8 mouse cellular contexts compared by ENCODE assay signal in the genomic region with DNA sequence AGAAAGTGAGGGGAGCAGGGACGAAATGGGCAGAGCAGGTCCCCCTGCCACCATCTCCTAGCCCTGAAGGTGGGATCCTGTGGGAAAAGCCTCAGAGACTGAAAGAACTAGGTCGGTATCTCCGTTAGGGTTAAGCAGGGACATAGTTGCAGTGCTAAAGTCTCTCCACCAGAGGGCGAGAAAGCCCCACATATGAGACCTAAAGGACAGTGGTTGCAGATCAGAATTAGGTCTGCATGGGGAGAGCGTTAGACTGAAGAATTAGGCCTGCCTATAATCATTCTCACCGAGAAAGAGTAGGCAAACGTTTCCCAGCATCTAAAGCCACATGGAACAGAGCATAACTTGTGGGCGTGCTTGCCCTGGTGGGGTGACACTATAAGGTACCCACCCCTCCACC.
DNase-seq lines count a peak whose midpoint lies in the region; ATAC-seq and TF ChIP-seq lines count a peak whose summit lies in the region.

No protein-coding gene starts in this region.

- no peaks in the 10 kb centered on the region for H3K36me3 ChIP-seq in E14TG2a.4 (ENCODE audit: insufficient read depth, low read length)
- H3K36me3 ChIP-seq in liver, embryonic 15.5 days (replicated peaks) = no peaks in the 10 kb centered on the region
- H3K36me3 ChIP-seq in neural tube, embryonic 13.5 days = no peaks in the 10 kb centered on the region

- H3K4me3 ChIP-seq in E14TG2a.4 (replicated peaks; ENCODE audit: low read length) = no peak overlapping the region
- H3K4me3 ChIP-seq in liver, embryonic 15.5 days (replicated peaks) = no peak overlapping the region
- no peak overlapping the region for H3K4me3 ChIP-seq in neural tube, embryonic 13.5 days

- H3K9me3 ChIP-seq in E14TG2a.4 (ENCODE audit: low read length) = no peaks in the 10 kb centered on the region
- no peaks in the 10 kb centered on the region for H3K9me3 ChIP-seq in liver, embryonic 15.5 days (replicated peaks)
- H3K9me3 ChIP-seq in neural tube, embryonic 13.5 days = no peaks in the 10 kb centered on the region

- ATAC-seq in erythroblast, adult 5-6 weeks (replicated peaks; ENCODE audit: low FRiP score, poor library complexity, severe bottlenecking) = peak; percentile 67
- no peak for ATAC-seq in liver, embryonic 15.5 days (ENCODE audit: insufficient read depth)
- ATAC-seq in neural tube, embryonic 13.5 days (ENCODE audit: low read depth) = peak; percentile 64; the same call in 1 of the 2 replicates

- peak; percentile 83 for DNase-seq in brain, adult 2 months (ENCODE audit: low read depth, low spot score)
- peak; percentile 54 to 64 for DNase-seq in heart, postnatal 36 days
- DNase-seq in kidney, postnatal 4 days = peak; percentile 75 to 77
- peak; percentile 51 for DNase-seq in thymus, postnatal 0 days (ENCODE audit: low spot score)

- H3K9ac ChIP-seq in liver, embryonic 15.5 days = no peak overlapping the region
- H3K9ac ChIP-seq in neural tube, embryonic 13.5 days = no peak overlapping the region

- peaks cover 30% of the 10 kb centered on the region for H3K27me3 ChIP-seq in E14TG2a.4 (ENCODE audit: insufficient read depth, low read length)
- H3K27me3 ChIP-seq in liver, embryonic 15.5 days = no peaks in the 10 kb centered on the region; the same call in 1 of the 2 replicates
- peaks cover 13% of the 10 kb centered on the region for H3K27me3 ChIP-seq in neural tube, embryonic 13.5 days

- peak; percentile 82 for TF ChIP-seq CTCF in E14TG2a.4 (conservative IDR thresholded peaks at IDR 0.05; ENCODE audit: low read length)

- WGBS in liver, embryonic 15.5 days (ENCODE audit: insufficient replicate concordance) = 12% methylated on average over 8 of the region's 8 CpGs
- WGBS in neural tube, embryonic 13.5 days = 11% methylated on average over 8 of the region's 8 CpGs

- H3K27ac ChIP-seq in liver, embryonic 15.5 days (replicated peaks) = peak overlapping the region; percentile 91
- no peak overlapping the region for H3K27ac ChIP-seq in neural tube, embryonic 13.5 days (replicated peaks)

- peaks cover 10% of the 10 kb centered on the region; the same call in 1 of the 2 replicates for H3K4me1 ChIP-seq in E14TG2a.4 (replicated peaks; ENCODE audit: low read depth, low read length)
- peaks cover 46% of the 10 kb centered on the region for H3K4me1 ChIP-seq in liver, embryonic 15.5 days (replicated peaks)
- peaks cover 18% of the 10 kb centered on the region for H3K4me1 ChIP-seq in neural tube, embryonic 13.5 days (replicated peaks)

- intact Hi-C loops in heart, postnatal 36 days (cut with DNase I) = loop anchor here (2.0 to 5.0 kb wide), 3 partner anchors 277 to 932 kb away; no protein-coding TSS in a partner anchor

- H3K4me2 ChIP-seq in liver, embryonic 15.5 days = peak overlapping the region; percentile 37; the same call in 1 of the 2 replicates
- no peak overlapping the region for H3K4me2 ChIP-seq in neural tube, embryonic 13.5 days
